Mouse (Mus musculus) hindbrain, embryonic 14.5 days (tissue): ENCODE measurements at regions not wholly inside any gene's neighbourhood (a gene's known extent, or its start where the extent isn't known, plus 50 kb on each side); places are given as distances from the start of the nearest gene placed in this dataset.

Experiments used
- ATAC-seq: fragments of 200-750 bp; cut with Nextera tagmentation; 2 replicates; pipeline ENCODE4 v1.8.0; 2017; ENCODE audit warnings: moderate number of reproducible peaks, mild to moderate bottlenecking, moderate TSS enrichment, moderate library complexity; ENCODE audit not compliant: low FRiP score
- DNase-seq: peaks from one replicate; pipeline ENCODE4 v3.0.0-alpha.2; 2015; ENCODE audit warnings: low spot score
- H3K27ac ChIP-seq: fragments of 300-500 bp; sonication (generic); 2 replicates; pipeline ENCODE4 v1.5.1; 2014; ENCODE audit warnings: mild to moderate bottlenecking, moderate library complexity
- H3K27me3 ChIP-seq: fragments of 300-500 bp; sonication (generic); 2 replicates; pipeline ENCODE4 v1.6.1; 2014; ENCODE audit warnings: mild to moderate bottlenecking, low read length, mixed read lengths; ENCODE audit not compliant: control insufficient read depth, insufficient read depth
- H3K36me3 ChIP-seq: fragments of 300-500 bp; sonication (generic); replicated peaks from 2 replicates; pipeline ENCODE4 v1.6.1; 2014; ENCODE audit not compliant: control insufficient read depth, insufficient read depth
- H3K4me1 ChIP-seq: fragments of 300-500 bp; sonication (generic); replicated peaks from 2 replicates; pipeline ENCODE4 v1.6.1; 2014; ENCODE audit warnings: antibody characterized with exemption, low read length, mixed read lengths; ENCODE audit not compliant: control insufficient read depth, insufficient read depth
- H3K4me2 ChIP-seq: fragments of 300-500 bp; sonication (generic); replicated peaks from 2 replicates; pipeline ENCODE4 v1.6.1; 2014; ENCODE audit warnings: mild to moderate bottlenecking, moderate library complexity
- H3K4me3 ChIP-seq: fragments of 300-500 bp; sonication (generic); replicated peaks from 2 replicates; pipeline ENCODE4 v1.5.1; 2014; ENCODE audit warnings: mild to moderate bottlenecking, low read length
- H3K9ac ChIP-seq: fragments of 300-500 bp; sonication (generic); 2 replicates; pipeline ENCODE4 v1.6.1; 2014
- H3K9me3 ChIP-seq: fragments of 300-500 bp; sonication (generic); 2 replicates; pipeline ENCODE4 v1.6.1; 2016; ENCODE audit warnings: low read length; ENCODE audit not compliant: control insufficient read depth
- WGBS: fragments of 180-500 bp; shearing (Covaris S2); extraction: QIAGEN DNeasy Blood & Tissue Kit; methylation state at CpG from one replicate; pipeline ENCODE4 v1.1.7; 2014; 5-methylcytosine and 5-hydroxymethylcytosine counted together

DNA sequence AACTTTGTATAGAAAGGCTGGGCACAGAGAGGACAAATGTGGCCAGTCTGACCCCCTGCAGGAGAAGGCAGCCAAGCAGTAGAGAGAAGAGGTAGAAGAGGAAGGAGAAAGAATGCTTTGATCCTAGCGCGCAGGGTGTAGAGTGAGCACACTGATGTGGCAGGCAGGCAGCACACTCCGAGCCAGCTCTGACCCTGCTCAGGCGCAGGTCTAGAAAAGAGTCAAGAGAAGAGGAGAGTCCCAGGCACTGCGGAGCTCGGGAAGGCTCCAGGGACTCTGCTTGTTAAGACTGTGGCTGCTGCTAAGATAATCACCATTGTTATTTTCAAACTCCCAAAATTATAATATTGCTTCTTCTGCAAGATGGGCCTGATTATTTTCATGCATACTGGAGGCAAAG, 389.3 kb upstream of the Cited2 start:
- no peak overlapping the region for H3K9ac ChIP-seq
- no peaks in the 10 kb centered on the region for H3K36me3 ChIP-seq
- DNase-seq (no peak), ATAC-seq (no peak)
- no peaks in the 10 kb centered on the region for H3K9me3 ChIP-seq
- WGBS, result 7% methylated on average over 6 of the region's 6 CpGs
- H3K4me3 ChIP-seq, result no peak overlapping the region
- no peak overlapping the region for H3K4me2 ChIP-seq
- peaks cover 24% of the 10 kb centered on the region for H3K4me1 ChIP-seq
- H3K27me3 ChIP-seq, result no peaks in the 10 kb centered on the region
- no peak overlapping the region for H3K27ac ChIP-seq

DNA sequence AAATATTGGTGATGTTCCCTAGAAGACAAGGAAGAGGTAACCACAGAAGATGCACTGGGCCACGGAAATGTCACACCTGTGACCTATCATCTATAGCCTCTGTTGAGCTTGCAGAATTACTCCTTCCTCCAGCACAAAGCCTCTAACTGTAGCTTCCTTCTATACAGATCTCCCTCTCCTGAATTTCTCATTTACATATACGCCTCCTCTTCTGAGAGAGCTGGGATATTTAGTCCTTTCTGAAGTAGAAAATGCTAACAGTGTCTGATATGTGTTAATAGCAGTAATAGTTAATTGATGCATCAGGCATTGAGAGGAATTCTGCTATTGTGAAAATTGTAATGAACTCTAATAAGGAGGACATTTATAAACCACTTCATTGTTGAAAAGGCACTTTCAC, 385.8 kb upstream of the Cited2 start:
- Histone ChIP-seq H3K4me2 (no peak overlapping the region), H3K27ac (no peak overlapping the region), H3K9me3 (no peaks in the 10 kb centered on the region), H3K36me3 (no peaks in the 10 kb centered on the region), H3K4me3 (no peak overlapping the region), H3K4me1 (peaks cover 10% of the 10 kb centered on the region), H3K27me3 (no peaks in the 10 kb centered on the region), H3K9ac (no peak overlapping the region)
- WGBS, result 91% methylated on average over 2 of the region's 2 CpGs
- no peak for ATAC-seq
- no peak for DNase-seq

DNA sequence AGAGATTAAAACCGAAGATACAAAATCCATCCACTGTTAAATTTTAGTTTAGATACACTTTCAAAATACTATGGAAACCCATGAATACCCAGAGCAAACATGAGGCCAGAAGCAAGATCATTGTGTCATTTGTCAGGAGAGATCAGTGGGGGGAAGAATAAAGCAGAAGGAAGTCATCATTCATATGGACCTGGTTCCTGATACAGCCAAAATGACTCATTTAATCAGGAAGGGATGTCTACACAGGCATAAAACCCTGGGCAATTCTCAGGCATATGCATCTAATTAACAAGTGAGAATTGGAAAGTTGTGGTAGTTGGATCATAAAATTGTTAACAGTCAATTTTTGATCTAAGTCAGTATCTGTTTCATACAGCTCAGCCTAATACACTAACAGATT, 379.2 kb upstream of the Cited2 start:
- no peaks in the 10 kb centered on the region for H3K9me3 ChIP-seq
- WGBS, result 91% methylated on average over 1 of the region's 1 CpGs
- DNase-seq (no peak), ATAC-seq (no peak)
- no peak overlapping the region for H3K4me3 ChIP-seq
- no peak overlapping the region for H3K27ac ChIP-seq
- H3K4me2 ChIP-seq, result no peak overlapping the region
- H3K27me3 ChIP-seq, result no peaks in the 10 kb centered on the region
- H3K36me3 ChIP-seq, result no peaks in the 10 kb centered on the region
- no peak overlapping the region for H3K9ac ChIP-seq
- H3K4me1 ChIP-seq, result no peaks in the 10 kb centered on the region

DNA sequence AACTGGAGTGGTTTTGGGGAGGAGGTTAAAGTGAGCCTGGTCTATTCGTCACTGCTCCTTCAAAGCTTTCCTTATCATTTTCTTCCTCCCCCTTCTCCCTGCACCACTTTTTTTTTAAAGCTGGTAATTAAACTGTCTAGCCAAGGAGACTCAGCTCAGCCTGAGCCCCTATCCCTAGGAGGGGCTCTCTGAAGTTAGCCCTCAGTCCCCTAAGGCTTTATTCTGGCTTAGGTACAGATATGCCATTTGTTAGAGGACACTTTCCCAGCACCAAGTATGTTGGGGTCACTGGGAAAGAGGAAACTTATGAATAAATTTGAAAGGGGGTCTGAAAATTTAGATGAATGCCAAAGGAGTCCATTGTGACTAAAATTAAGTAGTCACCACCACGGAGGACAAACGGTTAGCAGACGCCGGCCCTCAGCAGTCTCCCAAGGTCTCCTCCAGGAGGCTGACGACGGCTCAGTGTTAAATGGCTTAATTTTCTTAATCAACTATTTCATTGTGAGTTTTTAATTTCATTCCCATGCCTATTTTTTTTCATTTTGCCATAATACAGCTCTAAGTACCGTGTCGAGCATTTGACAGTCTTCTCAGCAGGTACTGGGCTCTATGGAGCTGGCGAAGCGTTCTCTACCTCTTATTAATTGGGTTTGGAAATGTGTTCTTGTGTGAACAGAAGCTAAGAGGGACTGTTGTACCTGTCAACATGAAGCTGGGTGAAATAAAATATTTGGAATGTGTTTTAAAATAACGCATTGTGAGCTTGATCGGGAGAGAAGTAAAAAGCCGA, 370.6 kb upstream of the Cited2 start:
- Histone ChIP-seq H3K9ac (no peak overlapping the region), H3K4me3 (no peak overlapping the region), H3K27ac (no peak overlapping the region), H3K4me1 (0 out of 2 replicates have a peak, but pooled peaks cover 7% of the 10 kb centered on the region), H3K36me3 (no peaks in the 10 kb centered on the region), H3K4me2 (no peak overlapping the region), H3K9me3 (no peaks in the 10 kb centered on the region), H3K27me3 (no peaks in the 10 kb centered on the region)
- ATAC-seq (peak; percentile 68; the same call in 1 of the 2 replicates), DNase-seq (no peak)
- WGBS, result 45% methylated on average over 14 of the region's 14 CpGs

DNA sequence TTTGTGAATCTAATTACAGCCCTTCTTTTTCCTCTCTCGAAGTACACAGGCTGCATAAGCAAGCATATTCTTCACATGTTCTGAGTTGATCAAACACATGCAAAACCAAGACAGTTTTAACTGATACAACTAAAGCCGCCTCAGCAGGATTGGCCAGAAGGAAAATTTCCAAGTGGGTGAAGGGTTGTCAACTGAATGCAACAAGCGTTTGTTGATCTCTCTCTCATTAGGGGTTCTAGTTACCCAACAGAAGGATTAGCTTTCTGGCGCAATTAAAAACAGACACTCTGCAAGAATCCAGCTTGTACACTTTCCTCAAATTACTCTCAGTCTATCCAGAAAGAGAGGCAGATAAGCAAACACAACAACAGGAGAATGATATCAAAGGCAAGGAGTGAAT, 367.5 kb upstream of the Cited2 start:
- Histone ChIP-seq H3K9me3 (no peaks in the 10 kb centered on the region), H3K27ac (no peak overlapping the region), H3K4me2 (no peak overlapping the region), H3K4me3 (no peak overlapping the region), H3K4me1 (0 out of 2 replicates have a peak, but pooled peaks cover 7% of the 10 kb centered on the region), H3K9ac (no peak overlapping the region), H3K27me3 (no peaks in the 10 kb centered on the region), H3K36me3 (no peaks in the 10 kb centered on the region)
- ATAC-seq, result no peak
- no peak for DNase-seq
- 57% methylated on average over 4 of the region's 4 CpGs for WGBS

DNA sequence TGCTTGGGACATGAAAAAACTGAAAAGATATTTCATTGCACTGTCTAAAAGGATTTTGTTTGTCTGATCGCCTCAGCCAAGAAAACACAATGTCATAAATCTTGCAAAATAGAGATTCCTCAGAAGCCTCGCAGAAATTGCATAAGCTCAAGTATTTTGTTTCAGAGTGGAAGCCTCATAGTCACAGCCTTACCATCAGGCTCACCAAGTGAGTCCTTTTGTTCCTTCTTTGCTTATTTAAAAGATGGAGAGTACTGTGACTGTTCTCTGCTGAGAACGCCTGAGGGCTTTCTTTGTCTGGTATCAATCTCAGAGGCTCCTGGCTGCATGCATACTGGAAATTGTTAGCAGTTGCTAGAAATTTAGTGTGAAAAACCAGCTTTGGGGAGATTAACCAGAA, 367.0 kb upstream of the Cited2 start:
- WGBS, result 30% methylated on average over 3 of the region's 3 CpGs

DNA sequence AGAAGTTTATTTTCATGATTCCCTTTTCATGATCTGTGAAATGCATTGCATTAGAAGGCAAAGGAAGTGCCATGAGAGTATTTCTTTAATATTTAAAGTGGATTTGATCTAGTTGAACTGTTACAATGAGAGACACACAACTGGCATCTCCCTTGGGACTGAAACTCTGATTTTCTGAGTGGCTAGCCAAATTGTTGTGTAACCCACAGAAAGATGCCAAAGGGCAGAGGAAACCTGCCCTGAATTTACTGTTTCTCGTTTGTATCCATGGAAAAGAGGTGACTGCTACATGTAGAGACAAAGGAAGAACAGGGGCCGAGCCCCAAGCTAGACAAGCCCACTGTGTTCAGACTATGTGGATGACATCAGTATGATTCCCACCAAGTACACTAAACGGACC, 360.4 kb upstream of the Cited2 start:
- DNase-seq (no peak), ATAC-seq (no peak)
- no peaks in the 10 kb centered on the region for H3K9me3 ChIP-seq
- H3K4me3 ChIP-seq, result no peak overlapping the region
- no peaks in the 10 kb centered on the region for H3K36me3 ChIP-seq
- H3K4me2 ChIP-seq, result no peak overlapping the region
- H3K9ac ChIP-seq, result no peak overlapping the region
- H3K27ac ChIP-seq, result no peak overlapping the region
- WGBS, result 64% methylated on average over 3 of the region's 3 CpGs
- H3K4me1 ChIP-seq, result peaks cover 6% of the 10 kb centered on the region; the same call in 1 of the 2 replicates
- H3K27me3 ChIP-seq, result no peaks in the 10 kb centered on the region

More for the DNA sequence above, 367.0 kb upstream of the Cited2 start:
- H3K9ac ChIP-seq, result no peak overlapping the region
- no peaks in the 10 kb centered on the region for H3K36me3 ChIP-seq
- no peak for ATAC-seq
- H3K27me3 ChIP-seq, result no peaks in the 10 kb centered on the region
- no peak overlapping the region for H3K4me2 ChIP-seq
- no peak for DNase-seq
- no peaks in the 10 kb centered on the region for H3K9me3 ChIP-seq
- H3K4me3 ChIP-seq, result no peak overlapping the region
- no peak overlapping the region; the same call in 1 of the 2 replicates for H3K27ac ChIP-seq
- 0 out of 2 replicates have a peak, but pooled peaks cover 7% of the 10 kb centered on the region for H3K4me1 ChIP-seq

DNA sequence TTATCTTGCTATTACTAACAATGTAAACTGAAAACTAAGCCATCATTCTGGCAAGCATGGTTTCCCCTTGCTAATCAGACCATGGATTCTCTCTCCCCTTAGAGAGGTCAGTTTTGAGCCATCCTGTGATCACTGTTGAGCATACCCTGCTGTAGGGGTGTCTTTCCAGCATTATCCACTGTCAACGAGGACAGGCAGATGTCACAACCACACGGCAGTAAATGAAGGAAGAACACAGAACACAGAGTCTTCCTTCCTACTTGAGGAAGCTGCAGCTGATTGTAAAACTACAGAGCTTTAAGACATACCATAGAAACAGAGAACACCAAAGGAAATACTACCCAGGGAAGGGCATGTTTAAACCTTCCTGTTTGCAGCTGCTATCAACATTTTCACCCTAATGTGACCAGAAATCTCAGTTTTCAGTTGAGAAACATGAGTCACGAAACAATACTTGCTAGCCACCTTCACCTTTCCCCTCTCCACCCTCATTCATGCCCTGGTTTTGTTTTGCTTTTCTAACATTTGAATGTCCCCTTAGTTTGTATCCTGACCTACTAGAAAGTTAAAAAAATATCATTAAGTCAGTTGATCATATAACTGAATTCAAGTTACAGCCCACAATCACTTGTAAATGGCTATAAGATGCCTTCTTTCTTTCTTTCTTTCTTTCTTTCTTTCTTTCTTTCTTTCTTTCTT, 356.8 kb upstream of the Cited2 start:
- 78% methylated on average over 3 of the region's 3 CpGs for WGBS
- no peaks in the 10 kb centered on the region for H3K9me3 ChIP-seq
- DNase-seq, result no peak

DNA sequence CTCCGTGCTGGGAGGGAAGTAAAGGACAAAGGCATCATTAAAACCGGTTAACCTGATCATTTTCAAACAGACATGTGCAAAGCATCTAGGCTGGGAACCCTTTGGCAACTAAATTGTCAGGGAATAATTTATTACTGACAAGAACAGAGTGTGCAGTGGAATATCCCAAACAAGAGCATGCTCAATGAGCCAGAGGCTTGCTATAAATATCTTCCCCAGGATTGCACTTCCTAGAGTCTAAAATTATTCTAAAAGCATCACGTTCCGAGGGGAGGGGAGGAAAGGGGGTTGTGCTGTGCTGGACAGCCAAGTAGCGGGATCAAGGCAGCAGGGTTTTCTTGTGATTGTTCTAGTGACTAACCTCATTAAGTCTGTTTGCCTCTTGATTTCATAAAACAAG, 356.0 kb upstream of the Cited2 start:
- peaks cover 6% of the 10 kb centered on the region; the same call in 1 of the 2 replicates for H3K4me1 ChIP-seq
- no peaks in the 10 kb centered on the region for H3K9me3 ChIP-seq
- ATAC-seq (no peak), DNase-seq (no peak)
- H3K4me3 ChIP-seq, result no peak overlapping the region
- H3K27me3 ChIP-seq, result no peaks in the 10 kb centered on the region
- H3K4me2 ChIP-seq, result no peak overlapping the region
- H3K9ac ChIP-seq, result no peak overlapping the region
- WGBS, result 8% methylated on average over 5 of the region's 5 CpGs
- no peaks in the 10 kb centered on the region for H3K36me3 ChIP-seq
- peak overlapping the region; percentile 39; the same call in 1 of the 2 replicates for H3K27ac ChIP-seq

More for the DNA sequence above, 356.8 kb upstream of the Cited2 start:
- Histone ChIP-seq H3K4me1 (peaks cover 6% of the 10 kb centered on the region; the same call in 1 of the 2 replicates), H3K4me2 (no peak overlapping the region), H3K27me3 (no peaks in the 10 kb centered on the region), H3K27ac (no peak overlapping the region), H3K36me3 (no peaks in the 10 kb centered on the region), H3K9ac (no peak overlapping the region), H3K4me3 (no peak overlapping the region)
- ATAC-seq, result no peak
